Mouse (Mus musculus) lung, embryonic 14.5 days (tissue): ENCODE results near the gene Cpa2. TPM values are rescaled to one million over a fixed set of nuclear protein-coding genes. Genes with fewer than 3 reads are reported as not detected.
A peak's percentile ranks its signal among the peaks of the same experiment; 100 is the strongest.

Source experiments
- ATAC-seq: fragments of 200-750 bp; cut with Nextera tagmentation; 2 replicates; pipeline ENCODE4 v1.8.0; 2017; ENCODE audit warnings: mild to moderate bottlenecking, moderate TSS enrichment, moderate library complexity; ENCODE audit not compliant: insufficient read depth
- DNase-seq: peaks from one replicate; pipeline ENCODE4 v3.0.0-alpha.2; 2015
- H3K27ac ChIP-seq: fragments of 300-500 bp; sonication (generic); 2 replicates; pipeline ENCODE4 v1.5.1; 2014; ENCODE audit warnings: low read depth, mild to moderate bottlenecking, moderate library complexity
- H3K27me3 ChIP-seq: fragments of 300-500 bp; sonication (generic); 2 replicates; pipeline ENCODE4 v1.6.1; 2014; ENCODE audit warnings: low read length, control low read depth; ENCODE audit not compliant: insufficient read depth
- H3K36me3 ChIP-seq: fragments of 300-500 bp; sonication (generic); 2 replicates; pipeline ENCODE4 v1.6.1; 2014; ENCODE audit warnings: control low read depth; ENCODE audit not compliant: insufficient read depth
- H3K4me1 ChIP-seq: fragments of 300-500 bp; sonication (generic); 2 replicates; pipeline ENCODE4 v1.6.1; 2014; ENCODE audit warnings: antibody characterized with exemption, control low read depth; ENCODE audit not compliant: insufficient read depth
- H3K4me2 ChIP-seq: fragments of 300-500 bp; sonication (generic); 2 replicates; pipeline ENCODE4 v1.6.1; 2014; ENCODE audit warnings: mild to moderate bottlenecking
- H3K4me3 ChIP-seq: fragments of 300-500 bp; sonication (generic); 2 replicates; pipeline ENCODE4 v1.5.1; 2014; ENCODE audit warnings: low read depth, low read length
- H3K9ac ChIP-seq: fragments of 300-500 bp; sonication (generic); 2 replicates; pipeline ENCODE4 v1.6.1; 2014
- H3K9me3 ChIP-seq: fragments of 300-500 bp; sonication (generic); 2 replicates; pipeline ENCODE4 v1.6.1; 2016; ENCODE audit warnings: low read depth, low read length, control low read depth
- CTCF ChIP-seq: IDR thresholded peaks from 2 replicates; pipeline ENCODE4 v1.5.1; 2016; ENCODE audit warnings: antibody characterized with exemption, low read depth
- WGBS: fragments of 180-500 bp; shearing (Covaris S2); extraction: QIAGEN DNeasy Blood & Tissue Kit; methylation state at CpG from one replicate; pipeline ENCODE4 v1.1.7; 2014; 5-methylcytosine and 5-hydroxymethylcytosine counted together
- polyA plus RNA-seq: library from polyadenylated mRNA; unstranded; fragments of >200 nt; fragmentation: Nextera tagmentation; extraction: Ambion mirVana; gene quantifications from 2 replicates; pipeline ENCODE4 v1.2.1, GENCODE M21; 2014

Cpa2 gene
- polyA plus RNA-seq, 1 experiment from 2014 or later, result 7.2 TPM

DNA sequence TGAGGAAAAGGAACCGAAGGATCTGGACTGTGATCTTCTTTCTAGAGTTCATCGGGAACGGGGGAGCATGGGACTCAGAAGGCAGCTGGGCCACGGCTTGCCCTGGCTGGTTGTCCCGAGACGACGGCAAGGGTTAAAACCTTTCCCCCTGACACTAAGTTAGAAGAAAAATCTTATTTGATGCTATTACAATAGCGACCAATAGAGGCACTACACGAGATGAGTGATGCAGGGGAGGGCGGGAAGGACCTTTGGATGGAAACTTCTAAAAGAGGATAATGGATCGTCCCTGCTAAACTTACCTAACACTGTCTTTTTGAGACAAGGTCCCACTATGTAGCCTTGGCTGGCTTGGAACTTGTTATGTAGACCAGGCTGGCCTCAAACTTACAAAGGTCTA, 21.0 kb upstream of the Cpa2 start:
- DNase-seq (no peak), ATAC-seq (no peak)
- Histone ChIP-seq H3K9ac (no peak overlapping the region), H3K4me2 (no peak overlapping the region), H3K36me3 (no peaks in the 10 kb centered on the region), H3K27me3 (no peaks in the 10 kb centered on the region), H3K27ac (no peak overlapping the region), H3K9me3 (no peaks in the 10 kb centered on the region), H3K4me3 (no peak overlapping the region), H3K4me1 (no peaks in the 10 kb centered on the region)
- WGBS, result 54% methylated on average over 11 of the region's 11 CpGs
- TF ChIP-seq CTCF, result no peak; the same call in 1 of the 2 replicates

DNA sequence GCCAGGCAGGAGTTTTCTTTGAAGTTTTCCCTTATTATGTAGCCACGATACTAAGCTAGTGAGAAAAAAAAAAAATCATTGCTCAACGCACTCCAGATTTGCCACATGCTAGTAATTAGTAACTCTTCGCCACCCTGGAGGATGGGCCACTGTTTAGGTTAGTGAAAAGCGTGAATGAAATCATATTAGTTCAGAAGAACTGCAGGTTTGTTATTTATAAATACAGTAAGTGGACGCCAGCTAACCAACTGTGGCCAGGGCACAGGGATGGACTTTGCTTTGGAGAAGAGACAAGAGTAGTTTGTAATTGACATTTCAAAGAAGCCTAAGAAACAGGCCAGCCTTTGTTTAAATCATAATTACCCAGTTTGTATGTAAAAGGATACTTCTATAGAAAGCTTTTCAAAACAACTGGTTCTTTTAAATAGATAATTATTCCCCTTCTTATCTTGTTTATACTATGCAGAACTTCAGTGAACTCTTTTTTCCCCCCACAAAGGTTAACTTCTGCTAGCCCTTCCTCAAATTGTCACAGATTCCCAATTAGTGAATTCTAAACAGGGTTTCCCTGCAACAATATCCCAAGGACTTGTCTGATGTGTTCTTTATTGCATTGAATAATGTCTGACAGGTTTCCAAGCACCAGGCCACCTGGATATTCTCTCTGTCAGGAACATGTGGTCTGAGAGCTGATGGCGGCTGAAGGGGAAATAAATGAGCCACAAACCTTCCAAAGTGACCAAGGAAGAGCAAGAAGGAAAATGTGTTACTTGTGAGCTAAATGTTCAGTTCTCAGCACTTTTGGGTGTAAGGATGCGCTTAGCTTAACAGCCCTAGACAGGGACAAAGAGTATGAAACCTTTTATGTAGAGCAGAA, 15.7 kb upstream of the Cpa2 start:
- H3K27ac ChIP-seq, result peak overlapping the region; percentile 94
- DNase-seq, result no peak
- peaks cover 22% of the 10 kb centered on the region for H3K4me1 ChIP-seq
- H3K4me3 ChIP-seq, result no peak overlapping the region
- no peak for ATAC-seq
- no peak overlapping the region for H3K9ac ChIP-seq
- 48% methylated on average over 7 of the region's 7 CpGs for WGBS
- H3K27me3 ChIP-seq, result no peaks in the 10 kb centered on the region
- H3K4me2 ChIP-seq, result no peak overlapping the region
- H3K9me3 ChIP-seq, result no peaks in the 10 kb centered on the region
- H3K36me3 ChIP-seq, result no peaks in the 10 kb centered on the region
- TF ChIP-seq CTCF, result no peak

DNA sequence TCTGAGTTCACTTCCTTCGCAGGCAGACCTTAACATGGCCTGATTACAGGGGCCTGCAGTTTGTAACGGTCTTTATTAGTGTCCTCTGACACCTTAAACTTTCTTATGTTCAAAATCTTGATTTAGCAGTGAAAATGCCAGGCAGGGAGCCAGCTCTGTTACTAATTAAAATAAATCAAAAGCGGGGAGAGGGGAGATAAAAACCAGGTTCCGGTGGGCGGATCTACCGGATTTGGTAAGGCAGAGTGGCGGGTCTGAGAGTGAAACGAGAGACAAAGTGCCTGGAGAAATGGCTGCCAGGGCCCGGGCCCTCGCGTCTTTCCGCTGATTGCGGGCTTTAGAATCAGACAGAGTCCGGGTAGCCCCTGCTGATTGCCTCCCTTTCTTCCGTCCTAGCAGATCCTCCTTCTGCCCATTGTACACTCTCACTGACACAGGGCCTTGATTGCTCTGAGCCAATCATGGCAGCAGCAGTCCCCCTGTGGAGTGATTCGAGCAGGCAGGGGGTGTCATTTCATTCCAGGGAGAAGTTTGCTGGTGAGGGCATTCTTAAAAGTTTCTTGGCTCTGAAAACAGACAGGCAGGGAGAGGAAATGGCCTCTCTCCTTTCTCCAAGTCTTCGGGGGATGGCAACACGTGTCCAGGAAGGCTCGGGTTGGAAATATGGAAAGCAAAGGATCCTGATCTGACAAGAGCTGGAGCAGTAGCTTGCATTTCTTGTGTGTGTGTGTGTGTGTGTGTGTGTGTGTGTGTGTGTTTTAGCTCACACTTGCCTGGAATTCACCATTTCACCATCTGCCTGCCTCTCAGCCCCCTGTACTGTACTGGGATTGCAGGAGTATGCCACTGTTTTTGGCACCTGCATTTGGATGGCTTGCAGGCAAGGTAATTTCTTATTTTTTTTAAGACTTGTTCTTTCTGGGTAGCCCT, 14.5 kb upstream of the Cpa2 start:
- Histone ChIP-seq H3K27ac (peak overlapping the region; percentile 94), H3K9ac (peak overlapping the region; percentile 32), H3K4me3 (no peak overlapping the region), H3K27me3 (no peaks in the 10 kb centered on the region), H3K36me3 (no peaks in the 10 kb centered on the region), H3K4me2 (peak overlapping the region; percentile 37; the same call in 1 of the 2 replicates), H3K4me1 (peaks cover 22% of the 10 kb centered on the region), H3K9me3 (no peaks in the 10 kb centered on the region)
- no peak for TF ChIP-seq CTCF
- ATAC-seq (peak; percentile 35), DNase-seq (peak; percentile 84)
- WGBS, result 17% methylated on average over 19 of the region's 19 CpGs

DNA sequence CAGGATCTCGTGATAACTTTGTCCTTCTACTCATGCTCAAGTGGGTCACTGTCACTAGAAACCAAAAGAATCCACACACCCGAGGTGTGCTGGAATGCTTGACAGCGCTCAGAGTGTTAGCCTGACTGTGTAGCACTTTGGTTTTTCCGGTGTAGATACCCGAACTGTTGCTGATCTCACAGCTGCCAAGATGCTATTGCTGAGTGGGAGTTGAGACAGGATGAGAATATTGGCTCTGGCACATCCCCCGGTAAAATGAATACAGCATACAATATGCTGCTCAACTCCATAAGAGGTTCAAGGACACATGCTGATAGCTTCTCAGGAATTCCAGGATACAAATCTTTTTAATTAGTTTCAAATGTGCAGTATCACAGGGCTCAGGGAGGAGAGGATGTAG, 12.6 kb upstream of the Cpa2 start:
- WGBS, result 19% methylated on average over 6 of the region's 6 CpGs
- TF ChIP-seq CTCF, result no peak
- peak overlapping the region; percentile 55; the same call in 1 of the 2 replicates for H3K27ac ChIP-seq
- no peak overlapping the region for H3K9ac ChIP-seq
- H3K27me3 ChIP-seq, result no peaks in the 10 kb centered on the region
- no peaks in the 10 kb centered on the region for H3K9me3 ChIP-seq
- no peak overlapping the region for H3K4me2 ChIP-seq
- ATAC-seq (peak; percentile 74), DNase-seq (peak; percentile 68)
- no peak overlapping the region for H3K4me3 ChIP-seq
- H3K4me1 ChIP-seq, result peaks cover 22% of the 10 kb centered on the region
- H3K36me3 ChIP-seq, result no peaks in the 10 kb centered on the region

DNA sequence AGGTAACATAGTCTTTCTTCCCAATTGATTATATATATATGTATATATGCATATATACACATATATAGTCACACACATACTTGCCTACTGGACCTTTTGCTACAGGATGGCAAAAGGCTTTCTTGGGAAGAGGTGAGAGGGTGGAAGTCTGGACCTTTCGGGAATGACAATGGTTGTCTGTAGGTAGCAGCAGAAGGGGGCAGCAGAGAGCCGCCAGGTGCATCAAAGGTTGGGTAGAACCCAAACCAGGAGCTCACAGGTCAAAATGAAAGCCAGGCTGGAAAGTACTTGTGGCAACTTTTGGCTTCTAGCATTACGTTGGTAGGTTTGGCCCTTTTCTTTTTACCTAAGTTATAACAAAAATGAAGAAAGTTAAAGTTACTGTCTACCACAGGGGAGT, 6.0 kb upstream of the Cpa2 start:
- ATAC-seq (no peak), DNase-seq (peak; percentile 60)
- Histone ChIP-seq H3K9ac (no peak overlapping the region), H3K27ac (no peak overlapping the region), H3K9me3 (no peaks in the 10 kb centered on the region), H3K4me2 (no peak overlapping the region), H3K4me3 (no peak overlapping the region), H3K4me1 (peaks cover 8% of the 10 kb centered on the region), H3K27me3 (no peaks in the 10 kb centered on the region), H3K36me3 (no peaks in the 10 kb centered on the region)
- peak; percentile 68 for TF ChIP-seq CTCF
- 55% methylated on average over 3 of the region's 3 CpGs for WGBS

DNA sequence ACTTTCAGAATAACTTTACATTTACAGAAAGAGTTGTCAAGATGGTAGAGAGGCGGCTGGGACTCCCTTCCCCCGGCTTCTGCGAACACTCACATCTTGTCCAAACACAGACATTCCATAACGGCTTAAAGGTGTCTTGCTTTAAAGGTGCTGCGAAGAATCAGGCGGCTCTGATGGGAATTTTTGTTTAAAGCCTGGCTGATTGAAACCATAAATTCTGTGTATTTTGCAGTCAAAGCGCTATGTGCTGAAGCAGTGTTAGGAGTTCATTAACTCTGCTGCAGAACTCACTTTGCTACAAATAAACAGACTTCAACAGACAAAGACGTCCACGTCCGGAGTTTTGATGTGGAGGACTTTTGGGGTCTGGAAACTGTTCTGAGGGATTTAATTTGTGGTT, 3.1 kb upstream of the Cpa2 start:
- WGBS, result 12% methylated on average over 10 of the region's 10 CpGs
- Histone ChIP-seq H3K4me3 (no peak overlapping the region), H3K4me1 (peaks cover 11% of the 10 kb centered on the region), H3K9ac (no peak overlapping the region), H3K27me3 (no peaks in the 10 kb centered on the region), H3K36me3 (no peaks in the 10 kb centered on the region), H3K9me3 (no peaks in the 10 kb centered on the region), H3K27ac (peak overlapping the region; percentile 9; the same call in 1 of the 2 replicates), H3K4me2 (peak overlapping the region; percentile 27)
- ATAC-seq (no peak; the same call in 1 of the 2 replicates), DNase-seq (peak; percentile 55)
- no peak for TF ChIP-seq CTCF
